Mouse (Mus musculus): Measurements from ENCODE around the gene H2-M1.

H2-M1 gene

DNA sequence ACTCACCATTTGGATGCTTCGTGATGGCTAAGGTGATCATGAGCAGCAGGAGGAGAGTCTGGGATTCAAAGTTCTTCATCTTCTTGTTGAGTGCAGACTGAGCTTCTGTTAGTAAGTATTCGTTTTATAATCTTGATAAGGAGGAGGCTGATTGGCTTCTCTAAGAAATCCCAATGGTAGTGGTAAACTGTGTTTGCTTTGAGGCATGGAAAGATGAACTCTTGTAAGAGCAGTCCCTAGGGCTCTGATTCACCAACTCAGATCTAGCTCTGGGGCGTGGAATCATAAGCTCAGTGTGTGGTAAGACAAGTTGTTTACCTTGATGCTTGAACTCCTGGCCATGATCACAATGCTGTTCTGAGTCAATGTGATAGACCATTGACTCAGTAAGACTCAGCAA is at the start of gene H2-M1:
TSS of gene H2-M1 (minus strand) at position 101 of the 400 bp plus-strand sequence.
- no peak for DNase-seq (ENCODE audit: low spot score)

GRCm38 (mm10) chr17:36697693-36698092 is 25.7 kb upstream of the H2-M1 start:
- DNase-seq (ENCODE audit: low spot score), result no peak

GRCm38 (mm10) chr17:36642566-36642965 is 29.5 kb downstream of the H2-M1 start, which contains the start of gene H2-M9:
H2-M9 (minus strand) TSS chr17:36642666.
- DNase-seq (ENCODE audit: low spot score), result no peak
